Mouse (Mus musculus): ENCODE results near the gene Dazap2. TPM values are rescaled to one million over a fixed set of nuclear protein-coding genes. Genes with fewer than 3 reads are reported as not detected.
A peak's percentile ranks its signal among the peaks of the same experiment; 100 is the strongest.
"Not testable (repeated sequence)": the region's sequence is repeated elsewhere in the genome, so short reads cannot be mapped to it uniquely, and the experiment has no call there.

The Dazap2 gene
- polyA plus RNA-seq, 1 experiment = 214 TPM

DNA sequence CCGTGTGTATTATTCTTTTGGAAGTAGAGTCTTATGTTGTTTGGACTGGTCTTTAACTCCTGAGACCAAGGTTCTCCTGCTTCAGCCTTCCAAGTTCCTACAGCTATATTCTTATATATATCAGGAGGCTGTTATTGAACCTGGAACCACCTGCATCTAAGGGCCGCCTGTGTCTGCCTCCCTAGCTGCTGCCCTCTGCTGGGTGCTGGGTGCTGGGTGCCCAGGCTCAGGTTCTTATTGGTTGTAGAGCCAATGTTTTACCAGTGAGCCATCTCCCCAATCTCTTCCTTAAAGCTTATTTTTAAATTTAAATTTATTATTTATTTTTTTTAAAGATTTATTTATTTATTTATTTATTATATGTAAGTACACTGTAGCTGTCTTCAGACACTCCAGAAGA lies 2.7 kb upstream of the Dazap2 start:
- no peak for TF ChIP-seq POLR2A (IDR thresholded peaks at IDR 0.05; ENCODE audit: borderline replicate concordance, insufficient read depth, low read length)
- 0 out of 2 replicates have a peak, but pooled peaks have one; percentile 17 for TF ChIP-seq CTCF (IDR thresholded peaks at IDR 0.05; ENCODE audit: borderline replicate concordance, insufficient read depth, low read depth, low read length)
- no peak for DNase-seq
- WGBS = 86% methylated on average over 2 of the region's 2 CpGs
- Histone ChIP-seq H3K27ac (ENCODE audit: insufficient read depth, low read length) (no peak overlapping the region), H3K27me3 (ENCODE audit: control insufficient read depth, insufficient read depth, low read length) (no peaks in the 10 kb centered on the region), H3K4me3 (replicated peaks; ENCODE audit: insufficient read depth, low read depth, low read length) (no peak overlapping the region), H3K4me1 (ENCODE audit: control insufficient read depth, insufficient read depth, low read length) (no peaks in the 10 kb centered on the region)

DNA sequence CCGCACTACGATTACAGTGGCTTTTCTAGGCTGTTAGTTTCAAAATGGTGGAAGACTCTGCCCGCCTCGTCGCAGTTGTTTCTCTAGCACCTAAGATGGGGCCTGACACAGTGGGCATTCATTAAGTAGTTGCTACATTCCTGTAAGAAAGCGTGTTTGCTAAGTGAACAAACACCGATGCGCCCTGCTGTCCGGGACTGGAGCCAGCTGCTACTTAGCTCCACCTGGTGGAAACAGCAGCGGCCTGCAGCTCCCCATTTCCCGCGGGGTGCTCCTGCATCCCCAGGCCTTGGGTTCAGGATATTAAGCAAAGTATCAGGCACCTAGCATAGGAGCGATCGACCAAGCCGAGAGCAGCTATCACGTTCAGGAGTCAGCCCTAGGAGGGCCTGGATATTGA lies 1.6 kb upstream of the Dazap2 start:
- Histone ChIP-seq H3K27ac (ENCODE audit: insufficient read depth, low read length) (peak overlapping the region; percentile 25; the same call in 1 of the 2 replicates), H3K4me3 (replicated peaks; ENCODE audit: insufficient read depth, low read depth, low read length) (peak overlapping the region; percentile 55), H3K27me3 (ENCODE audit: control insufficient read depth, insufficient read depth, low read length) (no peaks in the 10 kb centered on the region), H3K4me1 (ENCODE audit: control insufficient read depth, insufficient read depth, low read length) (no peaks in the 10 kb centered on the region)
- DNase-seq = peak; percentile 82 to 91
- WGBS = 3% methylated on average over 16 of the region's 16 CpGs
- peak; percentile 88 for TF ChIP-seq CTCF (IDR thresholded peaks at IDR 0.05; ENCODE audit: borderline replicate concordance, insufficient read depth, low read depth, low read length)
- TF ChIP-seq POLR2A (IDR thresholded peaks at IDR 0.05; ENCODE audit: borderline replicate concordance, insufficient read depth, low read length) = no peak

DNA sequence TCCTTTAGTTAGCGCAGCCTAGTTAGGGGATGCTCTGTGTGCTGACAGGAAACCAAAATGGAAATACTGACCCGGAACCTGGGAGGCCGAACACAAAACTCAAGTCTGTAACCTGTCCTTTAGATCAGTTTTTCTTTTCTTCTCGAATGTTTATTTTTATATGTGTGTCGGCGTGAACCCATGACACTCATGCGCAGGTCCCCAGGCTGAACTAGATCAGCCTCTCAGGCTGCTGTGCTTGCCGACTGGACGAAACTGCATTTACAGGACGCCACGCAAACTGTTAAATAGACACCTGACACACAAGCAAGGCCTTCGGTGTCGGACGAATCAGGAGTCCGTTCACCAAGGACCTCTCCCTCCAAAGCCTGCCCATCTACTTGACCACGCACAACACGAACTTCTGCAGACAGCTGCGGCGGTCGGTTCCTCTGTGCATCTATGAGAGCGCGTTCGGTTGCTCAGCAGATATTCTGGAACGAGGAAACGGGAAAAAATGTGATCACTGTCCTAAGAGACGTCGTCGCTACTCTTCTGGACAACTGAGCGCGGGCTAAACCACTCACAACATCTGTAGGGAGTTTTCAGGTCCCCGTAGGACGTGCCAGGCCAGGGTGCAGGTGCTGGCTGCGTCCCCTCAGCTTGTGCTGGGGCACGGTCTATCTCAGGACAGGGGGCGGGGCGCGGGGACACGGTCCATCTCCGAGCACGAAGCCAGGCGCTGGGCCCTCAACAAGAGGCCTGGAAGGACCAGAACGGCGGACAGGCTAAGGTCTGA lies 742 bp upstream of the Dazap2 start:
- 12% methylated on average over 43 of the region's 43 CpGs for WGBS
- H3K4me3 ChIP-seq (replicated peaks; ENCODE audit: insufficient read depth, low read depth, low read length) = peak overlapping the region; percentile 91
- DNase-seq = no peak
- H3K27ac ChIP-seq (ENCODE audit: insufficient read depth, low read length) = peak overlapping the region; percentile 61
- no peak for TF ChIP-seq CTCF (IDR thresholded peaks at IDR 0.05; ENCODE audit: borderline replicate concordance, insufficient read depth, low read depth, low read length)
- no peak for TF ChIP-seq POLR2A (IDR thresholded peaks at IDR 0.05; ENCODE audit: borderline replicate concordance, insufficient read depth, low read length)
- no peaks in the 10 kb centered on the region for H3K4me1 ChIP-seq (ENCODE audit: control insufficient read depth, insufficient read depth, low read length)
- no peaks in the 10 kb centered on the region for H3K27me3 ChIP-seq (ENCODE audit: control insufficient read depth, insufficient read depth, low read length)

DNA sequence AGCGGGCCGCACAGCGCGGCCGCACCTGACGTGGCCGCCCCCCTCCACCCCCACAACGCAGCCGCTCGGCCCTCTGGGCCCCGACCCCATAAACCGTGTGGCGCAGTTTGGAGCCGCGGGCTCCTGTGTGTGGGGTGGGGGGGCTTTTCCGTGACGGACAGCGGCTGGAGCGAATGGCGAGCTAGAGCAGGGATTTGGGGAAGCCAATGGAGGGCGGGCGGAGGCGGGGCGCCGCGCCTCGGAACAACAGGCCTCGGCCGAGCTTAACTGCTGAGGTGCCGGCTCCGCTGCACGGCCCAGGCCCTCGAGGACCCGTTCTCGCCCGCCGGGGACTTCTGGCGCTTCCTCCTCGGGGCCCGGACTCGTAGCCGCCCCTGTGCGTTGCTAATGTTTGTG lies 674 bp downstream of the Dazap2 start:
- Histone ChIP-seq H3K4me1 (ENCODE audit: control insufficient read depth, insufficient read depth, low read length) (no peaks in the 10 kb centered on the region), H3K27me3 (ENCODE audit: control insufficient read depth, insufficient read depth, low read length) (no peaks in the 10 kb centered on the region), H3K4me3 (replicated peaks; ENCODE audit: insufficient read depth, low read depth, low read length) (peak overlapping the region; percentile 91), H3K27ac (ENCODE audit: insufficient read depth, low read length) (peak overlapping the region; percentile 92)
- no peak; the same call in 1 of the 2 replicates for TF ChIP-seq POLR2A (IDR thresholded peaks at IDR 0.05; ENCODE audit: borderline replicate concordance, insufficient read depth, low read length)
- no peak for TF ChIP-seq CTCF (IDR thresholded peaks at IDR 0.05; ENCODE audit: borderline replicate concordance, insufficient read depth, low read depth, low read length)
- peak; percentile 86 to 87 for DNase-seq
- under 1% methylated on average over 41 of the region's 43 CpGs for WGBS

DNA sequence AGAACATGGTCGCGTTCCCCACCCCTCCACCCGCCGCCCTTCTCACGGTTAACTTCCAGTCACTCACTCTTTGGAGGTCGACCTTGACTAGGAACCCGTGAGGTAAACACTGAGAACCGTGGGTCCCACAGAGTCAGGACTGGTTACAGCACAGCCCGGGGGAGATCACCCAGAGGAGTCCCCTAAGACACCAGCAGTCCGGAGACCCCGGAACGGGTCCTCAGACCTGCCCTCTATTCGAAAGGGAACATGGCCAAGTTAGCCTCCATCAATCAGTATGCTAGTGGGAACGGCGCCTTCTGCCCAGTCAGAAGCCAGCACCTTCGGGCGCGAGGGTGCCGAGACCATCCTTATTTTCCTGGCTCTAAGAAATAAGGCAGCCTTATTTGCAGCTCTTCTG lies 1.1 kb downstream of the Dazap2 start:
- DNase-seq = no peak
- H3K27me3 ChIP-seq (ENCODE audit: control insufficient read depth, insufficient read depth, low read length) = no peaks in the 10 kb centered on the region
- no peak for TF ChIP-seq CTCF (IDR thresholded peaks at IDR 0.05; ENCODE audit: borderline replicate concordance, insufficient read depth, low read depth, low read length)
- under 1% methylated on average over 19 of the region's 19 CpGs for WGBS
- H3K4me3 ChIP-seq (replicated peaks; ENCODE audit: insufficient read depth, low read depth, low read length) = peak overlapping the region; percentile 91
- no peaks in the 10 kb centered on the region for H3K4me1 ChIP-seq (ENCODE audit: control insufficient read depth, insufficient read depth, low read length)
- peak overlapping the region; percentile 92 for H3K27ac ChIP-seq (ENCODE audit: insufficient read depth, low read length)

DNA sequence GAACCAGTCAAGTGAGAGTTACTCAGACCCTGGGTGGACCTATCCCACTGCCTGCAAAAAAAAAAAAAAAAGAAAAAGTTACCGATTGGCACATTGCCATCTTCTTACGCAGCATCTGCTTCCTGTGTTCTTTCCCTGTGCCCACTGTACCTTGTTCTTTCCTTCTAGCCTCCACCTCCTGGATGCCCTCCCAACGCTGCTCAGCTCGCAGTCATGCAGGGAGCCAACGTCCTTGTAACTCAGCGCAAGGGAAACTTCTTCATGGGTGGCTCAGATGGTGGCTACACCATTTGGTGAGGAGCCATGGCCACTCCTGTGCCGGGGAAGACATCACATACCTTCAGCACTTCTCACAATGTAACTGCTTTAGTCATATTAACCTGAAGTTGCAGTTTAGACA lies 4.1 kb downstream of the Dazap2 start:
- WGBS = 58% methylated on average over 7 of the region's 7 CpGs
- no peak for TF ChIP-seq POLR2A (IDR thresholded peaks at IDR 0.05; ENCODE audit: borderline replicate concordance, insufficient read depth, low read length)
- TF ChIP-seq CTCF (IDR thresholded peaks at IDR 0.05; ENCODE audit: borderline replicate concordance, insufficient read depth, low read depth, low read length) = no peak
- no peaks in the 10 kb centered on the region for H3K27me3 ChIP-seq (ENCODE audit: control insufficient read depth, insufficient read depth, low read length)
- H3K27ac ChIP-seq (ENCODE audit: insufficient read depth, low read length) = no peak overlapping the region
- H3K4me1 ChIP-seq (ENCODE audit: control insufficient read depth, insufficient read depth, low read length) = no peaks in the 10 kb centered on the region
- H3K4me3 ChIP-seq (replicated peaks; ENCODE audit: insufficient read depth, low read depth, low read length) = no peak overlapping the region
- no peak for DNase-seq

DNA sequence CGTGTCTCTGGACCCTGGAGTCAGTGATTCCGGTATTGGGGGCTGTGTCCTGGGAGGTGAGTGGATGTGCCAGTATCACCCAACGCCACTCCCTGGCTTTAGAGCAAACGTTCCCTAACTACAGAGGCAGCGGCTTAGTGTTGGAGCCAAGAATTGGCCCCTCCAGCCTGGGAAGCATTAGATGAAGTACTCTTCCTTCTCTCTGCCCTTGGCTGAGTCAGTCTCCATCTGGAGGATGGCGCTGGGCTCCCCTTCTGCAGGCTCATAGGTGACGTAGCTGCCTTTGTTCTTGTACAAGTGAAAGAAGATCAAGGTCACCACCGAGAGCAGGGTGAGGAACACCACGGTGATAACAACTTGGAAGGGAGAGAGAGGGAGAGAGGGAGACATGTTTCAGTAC lies 6.5 kb downstream of the Dazap2 start:
- 57% methylated on average over 9 of the region's 9 CpGs for WGBS
- H3K27me3 ChIP-seq (ENCODE audit: control insufficient read depth, insufficient read depth, low read length); H3K4me1 ChIP-seq (ENCODE audit: control insufficient read depth, insufficient read depth, low read length); DNase-seq; H3K27ac ChIP-seq (ENCODE audit: insufficient read depth, low read length); H3K4me3 ChIP-seq (replicated peaks; ENCODE audit: insufficient read depth, low read depth, low read length): not testable (repeated sequence)

DNA sequence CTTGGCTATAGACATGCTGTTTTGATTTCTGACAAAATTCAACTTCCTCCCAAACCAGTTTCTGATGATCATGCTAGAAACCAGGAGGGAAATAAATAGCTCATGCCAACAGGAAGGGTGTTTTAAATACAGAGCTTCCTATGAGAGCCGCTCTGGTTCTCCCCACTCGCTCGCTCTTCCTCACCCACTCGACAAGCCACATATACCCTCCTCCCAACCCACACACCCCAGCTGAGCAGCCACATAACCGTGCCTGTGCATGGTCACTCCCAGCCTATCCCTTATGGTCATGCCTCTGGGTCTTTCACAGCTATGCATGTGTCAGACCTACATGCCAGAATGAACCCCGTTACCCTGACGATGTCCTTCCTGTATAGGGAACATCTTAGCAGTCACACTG lies 7.0 kb downstream of the Dazap2 start:
- no peak overlapping the region for H3K4me3 ChIP-seq (replicated peaks; ENCODE audit: insufficient read depth, low read depth, low read length)
- TF ChIP-seq POLR2A (IDR thresholded peaks at IDR 0.05; ENCODE audit: borderline replicate concordance, insufficient read depth, low read length) (no peak), CTCF (IDR thresholded peaks at IDR 0.05; ENCODE audit: borderline replicate concordance, insufficient read depth, low read depth, low read length) (no peak)
- 78% methylated on average over 7 of the region's 7 CpGs for WGBS
- H3K4me1 ChIP-seq (ENCODE audit: control insufficient read depth, insufficient read depth, low read length) = no peaks in the 10 kb centered on the region
- H3K27ac ChIP-seq (ENCODE audit: insufficient read depth, low read length) = no peak overlapping the region
- no peak for DNase-seq
- no peaks in the 10 kb centered on the region for H3K27me3 ChIP-seq (ENCODE audit: control insufficient read depth, insufficient read depth, low read length)
